Mouse (Mus musculus) B cell, adult 2 months (primary cell): ENCODE measurements around the gene Aup1.

Experiments
- DNase-seq, 2 experiments: peaks; one replicate each; pipeline ENCODE4 v3.0.0; 2022

The Aup1 gene

GRCm38 (mm10) chr6:83070311-83071219 is 16.2 kb downstream of the Aup1 start:
- DNase-seq = peak; percentile 58 to 71

GRCm38 (mm10) chr6:83071220-83071619 is 16.9 kb downstream of the Aup1 start:
- peak; percentile 32 to 52 for DNase-seq

- peak in 1 of 2 experiments; percentile 42 for DNase-seq
Measured at GRCm38 (mm10) chr6:83074979-83075378, 20.7 kb downstream of the Aup1 start.

GRCm38 (mm10) chr6:83077630-83078323 is 23.5 kb downstream of the Aup1 start, which contains the start of gene Pcgf1:
Pcgf1 (plus strand) TSS chr6:83077869.
- DNase-seq = peak in 1 of 2 experiments; percentile 35

GRCm38 (mm10) chr6:83078324-83078858 is 24.1 kb downstream of the Aup1 start:
- DNase-seq = peak; percentile 100

- no peak for DNase-seq
Measured at GRCm38 (mm10) chr6:83080210-83080609, 25.9 kb downstream of the Aup1 start.

- DNase-seq = no peak
Measured at GRCm38 (mm10) chr6:83083497-83083896, 29.2 kb downstream of the Aup1 start.

GRCm38 (mm10) chr6:83084477-83084876 is 30.2 kb downstream of the Aup1 start:
- DNase-seq = no peak

- DNase-seq = peak in 1 of 2 experiments; percentile 14
Measured at GRCm38 (mm10) chr6:83086121-83087035, 32.1 kb downstream of the Aup1 start, which contains the start of gene Lbx2. Lbx2 (plus strand) TSS chr6:83086367.

- no peak for DNase-seq
Measured at GRCm38 (mm10) chr6:83087205-83087925, 33.0 kb downstream of the Aup1 start.

- no peak for DNase-seq
Measured at GRCm38 (mm10) chr6:83087926-83088260, 33.6 kb downstream of the Aup1 start.

GRCm38 (mm10) chr6:83092416-83093127 is 38.3 kb downstream of the Aup1 start:
- DNase-seq = no peak

GRCm38 (mm10) chr6:83095968-83096367 is 41.6 kb downstream of the Aup1 start:
- no peak for DNase-seq

GRCm38 (mm10) chr6:83098411-83098810 is 44.1 kb downstream of the Aup1 start:
- no peak for DNase-seq

GRCm38 (mm10) chr6:83101316-83101687 is 47.0 kb downstream of the Aup1 start, which contains the start of the genes Ccdc142 and Gm42688:
Ccdc142 (plus strand) TSS chr6:83101601.
Gm42688 (plus strand) TSS chr6:83101617.
- peak; percentile 83 to 85 for DNase-seq

- peak; percentile 73 to 76 for DNase-seq
Measured at GRCm38 (mm10) chr6:83101688-83102556, 47.6 kb downstream of the Aup1 start.

- DNase-seq = no peak
Measured at GRCm38 (mm10) chr6:83103130-83103650, 48.9 kb downstream of the Aup1 start.

- no peak for DNase-seq
Measured at GRCm38 (mm10) chr6:83104158-83104557, 49.8 kb downstream of the Aup1 start.
